Mouse (Mus musculus) hindbrain, embryonic 10.5 days (tissue): ENCODE data around the gene Stk38l. TPM values are rescaled to one million over a fixed set of nuclear protein-coding genes. Genes with fewer than 3 reads are reported as not detected.
"Not testable (repeated sequence)": the region's sequence is repeated elsewhere in the genome, so short reads cannot be mapped to it uniquely, and the experiment has no call there.

Experiments
- DNase-seq: peaks from one replicate; pipeline ENCODE4 v3.0.0-alpha.2; 2017; ENCODE audit warnings: low spot score
- H3K27ac ChIP-seq: fragments of 300-500 bp; sonication (generic); 2 replicates; pipeline ENCODE4 v1.5.1; 2016; ENCODE audit warnings: mild to moderate bottlenecking, moderate library complexity
- H3K27me3 ChIP-seq: fragments of 300-500 bp; sonication (generic); 2 replicates; pipeline ENCODE4 v1.6.1; 2016; ENCODE audit warnings: mild to moderate bottlenecking; ENCODE audit not compliant: poor library complexity, insufficient read depth, severe bottlenecking
- H3K36me3 ChIP-seq: fragments of 300-500 bp; sonication (generic); 2 replicates; pipeline ENCODE4 v1.6.1; 2016; ENCODE audit warnings: mild to moderate bottlenecking, moderate library complexity
- H3K4me1 ChIP-seq: fragments of 300-500 bp; sonication (generic); replicated peaks from 2 replicates; pipeline ENCODE4 v1.6.1; 2016; ENCODE audit warnings: mild to moderate bottlenecking
- H3K4me3 ChIP-seq: fragments of 300-500 bp; sonication (generic); 2 replicates; pipeline ENCODE4 v1.5.1; 2016; ENCODE audit warnings: mild to moderate bottlenecking, moderate library complexity
- H3K9me3 ChIP-seq: fragments of 300-500 bp; sonication (generic); 2 replicates; pipeline ENCODE4 v1.6.1; 2016; ENCODE audit warnings: mild to moderate bottlenecking, moderate library complexity
- WGBS: fragments of 180-500 bp; shearing (Covaris S2); methylation state at CpG from one replicate; pipeline ENCODE4 v1.1.7; 2016; 5-methylcytosine and 5-hydroxymethylcytosine counted together
- polyA plus RNA-seq: library from polyadenylated mRNA; unstranded; fragments of >200 nt; fragmentation: Nextera tagmentation; extraction: Ambion mirVana; gene quantifications from 2 replicates; pipeline ENCODE4 v1.2.1, GENCODE M21; 2016

Gene Stk38l
- polyA plus RNA-seq, 1 experiment from 2014 or later, result 18.0 TPM

DNA sequence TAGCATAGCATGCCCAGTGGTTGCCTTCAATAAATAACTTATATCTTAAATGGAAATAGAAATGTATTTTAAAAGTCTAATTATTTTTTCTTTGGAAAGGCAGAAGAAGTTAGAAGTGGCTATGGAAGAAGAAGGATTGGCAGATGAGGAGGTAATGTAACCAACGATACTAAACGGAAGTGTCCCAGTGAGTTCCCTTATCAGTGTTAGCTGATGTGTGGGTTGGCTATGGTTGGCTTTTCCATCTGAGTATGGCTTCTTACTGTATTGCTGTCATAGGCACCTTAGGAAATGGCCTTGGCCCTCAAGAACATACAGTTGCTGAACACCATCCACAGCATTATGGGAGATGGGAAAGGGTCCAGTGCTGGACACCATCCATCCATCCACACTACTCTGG lies 35.2 kb downstream of the Stk38l start:
- WGBS, result 98% methylated on average over 2 of the region's 2 CpGs
- H3K27ac ChIP-seq, result no peak overlapping the region

DNA sequence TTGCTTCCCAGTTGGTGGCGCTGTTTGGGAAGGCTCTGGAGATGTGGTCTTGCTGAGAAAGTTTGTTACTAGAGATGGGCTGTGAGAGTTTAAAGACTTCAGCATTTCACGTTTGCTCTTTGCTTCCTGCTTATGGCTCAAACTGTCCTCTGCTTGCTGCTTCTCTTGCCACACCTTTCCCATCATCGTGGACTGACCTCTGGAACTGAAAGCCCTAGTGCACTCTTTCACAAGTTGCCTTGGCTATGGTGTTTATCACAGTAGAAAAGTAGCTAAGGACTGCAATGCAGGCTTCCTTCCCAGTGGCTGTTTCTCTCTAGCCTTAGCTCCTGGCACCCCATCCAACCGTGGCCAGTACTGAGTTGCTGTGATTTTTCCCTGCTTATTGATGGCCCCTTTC lies 35.9 kb downstream of the Stk38l start:
- no peak overlapping the region for H3K4me3 ChIP-seq

More for the DNA sequence above, 35.2 kb downstream of the Stk38l start:
- DNase-seq, result no peak
- Histone ChIP-seq H3K4me3 (no peak overlapping the region), H3K4me1 (peaks cover 12% of the 10 kb centered on the region), H3K36me3 (peaks cover 10% of the 10 kb centered on the region; the same call in 1 of the 2 replicates), H3K9me3 (no peaks in the 10 kb centered on the region), H3K27me3 (no peaks in the 10 kb centered on the region)

DNA sequence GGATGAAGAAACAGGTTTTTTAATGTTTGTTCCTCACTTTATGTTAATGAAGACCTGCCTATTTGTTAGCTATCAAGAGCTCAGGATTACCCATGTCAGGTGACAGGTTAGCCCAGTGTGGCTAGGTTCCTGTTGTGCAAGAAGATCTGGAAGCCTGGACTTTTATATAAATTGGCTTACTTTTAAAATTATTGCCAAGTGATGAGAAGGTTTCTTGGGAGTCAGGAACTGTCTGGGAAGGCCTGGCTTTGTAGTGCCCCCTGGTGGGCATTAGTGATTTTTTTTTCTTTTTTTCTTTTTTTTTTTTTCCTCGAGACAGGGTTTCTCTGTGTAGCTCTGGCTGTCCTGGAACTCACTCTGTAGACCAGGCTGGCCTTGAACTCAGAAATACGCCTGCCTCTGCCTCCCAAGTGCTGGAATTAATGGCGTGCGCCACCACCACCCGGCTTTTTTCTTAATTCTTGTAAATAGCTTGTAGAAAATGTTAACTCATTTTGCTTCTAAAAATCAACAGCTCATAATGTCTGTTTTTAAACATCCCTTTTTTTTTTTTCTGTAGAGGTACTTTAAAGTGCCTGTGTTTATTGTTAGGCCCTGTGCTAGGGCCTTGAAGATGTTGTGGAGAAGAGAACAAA lies 37.6 kb downstream of the Stk38l start:
- no peak for DNase-seq
- WGBS, result 70% methylated on average over 5 of the region's 5 CpGs
- Histone ChIP-seq H3K4me1 (0 out of 2 replicates have a peak, but pooled peaks cover under 1% of the 10 kb centered on the region), H3K9me3 (no peaks in the 10 kb centered on the region), H3K27me3 (no peaks in the 10 kb centered on the region), H3K36me3 (peaks cover 14% of the 10 kb centered on the region), H3K4me3 (no peak overlapping the region), H3K27ac (no peak overlapping the region)

More for the DNA sequence above, 35.9 kb downstream of the Stk38l start:
- no peak for DNase-seq
- Histone ChIP-seq H3K9me3 (no peaks in the 10 kb centered on the region), H3K27me3 (no peaks in the 10 kb centered on the region), H3K36me3 (peaks cover 10% of the 10 kb centered on the region; the same call in 1 of the 2 replicates), H3K4me1 (peaks cover 12% of the 10 kb centered on the region), H3K27ac (no peak overlapping the region)
- 76% methylated on average over 4 of the region's 4 CpGs for WGBS

DNA sequence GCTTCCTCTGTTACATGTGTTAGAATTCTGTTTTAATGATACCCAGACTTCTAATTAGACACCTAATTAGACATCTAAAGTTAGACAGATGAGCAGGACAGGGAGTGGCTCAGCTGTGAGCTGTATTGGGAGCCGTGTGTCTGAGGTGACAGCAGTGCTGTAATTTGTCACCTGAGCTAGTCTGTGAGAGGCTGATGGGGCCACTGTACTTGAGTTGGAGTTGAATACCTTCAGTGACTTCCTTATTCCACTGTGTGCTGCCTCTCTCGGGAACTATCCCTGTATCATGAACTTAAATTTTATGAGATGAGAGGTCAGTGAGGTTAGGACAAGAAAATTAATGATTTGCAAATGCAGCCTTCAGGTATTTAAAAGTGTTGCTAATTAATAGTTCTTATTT lies 39.8 kb downstream of the Stk38l start:
- DNase-seq, result no peak
- Histone ChIP-seq H3K27me3 (no peaks in the 10 kb centered on the region), H3K4me3 (no peak overlapping the region), H3K36me3 (peaks cover 36% of the 10 kb centered on the region), H3K27ac (no peak overlapping the region), H3K9me3 (no peaks in the 10 kb centered on the region), H3K4me1 (no peaks in the 10 kb centered on the region)
- 75% methylated on average over 2 of the region's 2 CpGs for WGBS

DNA sequence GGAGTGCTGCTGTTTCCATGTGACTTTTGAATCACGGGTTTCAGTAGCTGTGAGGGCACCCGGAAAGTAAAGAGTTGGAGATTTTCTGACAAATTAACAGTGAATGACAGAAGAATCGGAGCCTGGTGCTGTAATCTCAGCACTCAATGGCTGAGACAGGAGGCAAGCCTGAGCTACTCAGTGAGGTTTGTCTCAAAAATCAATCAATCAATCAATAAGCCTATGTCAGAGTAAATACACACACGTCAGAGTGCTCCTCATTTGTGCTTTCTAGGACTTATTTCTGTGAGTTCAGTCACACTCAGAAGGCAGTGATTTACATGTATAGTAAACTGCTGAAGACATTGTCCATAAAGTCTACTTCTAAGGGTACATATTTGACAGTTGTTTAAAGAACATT lies 40.5 kb downstream of the Stk38l start:
- Histone ChIP-seq H3K36me3 (peaks cover 35% of the 10 kb centered on the region), H3K4me1 (no peaks in the 10 kb centered on the region), H3K4me3 (no peak overlapping the region), H3K27me3 (no peaks in the 10 kb centered on the region), H3K9me3 (no peaks in the 10 kb centered on the region), H3K27ac (no peak overlapping the region)
- 87% methylated on average over 4 of the region's 4 CpGs for WGBS
- DNase-seq, result no peak

DNA sequence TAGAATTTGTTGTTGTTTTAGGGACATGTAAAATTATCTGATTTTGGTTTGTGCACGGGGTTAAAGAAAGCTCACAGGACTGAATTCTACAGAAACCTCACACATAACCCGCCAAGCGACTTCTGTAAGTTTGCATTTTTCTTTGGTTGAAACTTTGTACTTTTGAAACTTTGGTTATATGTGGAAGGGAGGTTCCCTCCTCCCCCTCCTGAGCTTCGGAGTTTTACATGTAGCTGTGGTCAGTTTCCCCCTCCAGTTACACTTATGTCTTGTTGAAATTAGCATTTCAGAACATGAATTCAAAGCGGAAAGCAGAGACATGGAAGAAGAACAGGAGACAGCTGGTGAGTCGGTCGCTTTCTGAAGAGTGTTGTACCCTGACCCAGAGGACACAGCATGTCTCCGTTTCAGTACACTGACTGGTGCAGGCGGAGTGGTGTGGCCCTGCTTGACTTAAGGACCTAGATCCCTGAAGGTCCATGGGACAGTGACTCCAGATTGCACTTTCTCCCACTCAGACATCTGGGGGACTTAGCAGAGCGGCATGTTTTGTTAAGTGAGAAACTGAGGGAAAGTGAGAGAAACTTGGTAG lies 44.1 kb downstream of the Stk38l start:
- H3K36me3 ChIP-seq, result peaks cover 54% of the 10 kb centered on the region
- H3K27ac ChIP-seq, result no peak overlapping the region
- H3K4me3 ChIP-seq, result no peak overlapping the region
- WGBS, result 91% methylated on average over 10 of the region's 10 CpGs
- H3K27me3 ChIP-seq, result no peaks in the 10 kb centered on the region
- H3K4me1 ChIP-seq, result no peaks in the 10 kb centered on the region
- DNase-seq, result no peak
- no peaks in the 10 kb centered on the region for H3K9me3 ChIP-seq

DNA sequence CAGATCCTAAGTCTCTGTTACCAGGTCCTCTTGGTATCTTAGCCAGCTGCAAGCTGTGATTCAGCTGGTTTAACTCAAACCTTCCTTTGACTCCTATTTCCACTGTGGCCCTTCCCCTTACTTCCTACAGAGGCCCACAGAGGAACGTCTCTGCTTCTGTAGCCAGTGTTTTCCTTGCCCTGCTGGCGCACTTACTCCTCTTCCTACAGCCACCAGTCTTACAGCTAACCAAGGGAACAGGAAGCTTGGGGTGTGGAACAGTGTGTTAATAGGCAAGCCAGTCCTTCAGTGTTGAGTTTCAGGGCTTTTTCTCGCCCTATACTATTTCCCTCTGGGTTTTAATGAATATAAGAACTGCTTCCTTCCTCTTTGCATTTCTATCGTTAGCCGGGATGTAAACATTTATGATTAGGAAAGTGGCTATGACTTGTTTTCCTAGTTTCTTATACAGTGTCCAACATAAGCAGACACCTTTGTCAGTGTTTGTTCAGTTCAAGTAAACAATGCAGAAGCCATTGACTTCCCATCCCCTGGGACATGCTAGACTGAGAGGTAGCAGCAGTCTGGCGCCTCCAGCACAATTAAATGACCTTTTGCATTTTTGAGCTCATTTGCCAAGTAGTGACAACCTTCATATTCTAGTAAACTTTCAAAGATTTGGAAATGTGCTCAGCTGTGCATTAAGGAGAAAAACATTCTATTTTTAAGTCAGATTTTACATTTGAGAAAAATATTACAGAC lies 45.4 kb downstream of the Stk38l start:
- H3K9me3 ChIP-seq, result no peaks in the 10 kb centered on the region
- H3K4me1 ChIP-seq, result no peaks in the 10 kb centered on the region
- no peak overlapping the region for H3K27ac ChIP-seq
- H3K27me3 ChIP-seq, result no peaks in the 10 kb centered on the region
- H3K4me3 ChIP-seq, result no peak overlapping the region
- WGBS, result 75% methylated on average over 6 of the region's 6 CpGs
- peaks cover 67% of the 10 kb centered on the region for H3K36me3 ChIP-seq
- no peak for DNase-seq

DNA sequence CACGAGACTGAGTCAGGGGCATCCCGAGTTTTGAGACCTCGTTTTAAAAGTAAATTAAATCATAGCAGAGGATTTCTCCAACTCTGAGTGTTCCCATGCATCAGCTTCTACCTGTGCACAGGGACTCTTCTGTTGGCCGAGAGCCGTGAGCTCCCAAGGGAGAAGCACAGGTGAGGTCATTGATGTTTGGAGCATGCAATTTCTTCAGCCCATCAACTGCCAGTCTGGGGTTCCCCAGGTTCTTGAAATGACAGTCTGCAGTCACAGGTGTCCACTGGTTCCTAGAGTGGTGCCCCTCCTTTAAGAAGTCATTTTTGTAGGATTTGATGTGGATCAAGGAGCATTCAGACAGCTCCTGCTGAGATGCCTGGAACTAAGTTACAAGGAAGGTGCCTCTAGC lies 46.0 kb downstream of the Stk38l start:
- DNase-seq, result no peak
- Histone ChIP-seq H3K4me1 (no peaks in the 10 kb centered on the region), H3K27me3 (no peaks in the 10 kb centered on the region), H3K4me3 (no peak overlapping the region), H3K27ac (no peak overlapping the region), H3K9me3 (no peaks in the 10 kb centered on the region), H3K36me3 (peaks cover 69% of the 10 kb centered on the region)
- 88% methylated on average over 5 of the region's 5 CpGs for WGBS

DNA sequence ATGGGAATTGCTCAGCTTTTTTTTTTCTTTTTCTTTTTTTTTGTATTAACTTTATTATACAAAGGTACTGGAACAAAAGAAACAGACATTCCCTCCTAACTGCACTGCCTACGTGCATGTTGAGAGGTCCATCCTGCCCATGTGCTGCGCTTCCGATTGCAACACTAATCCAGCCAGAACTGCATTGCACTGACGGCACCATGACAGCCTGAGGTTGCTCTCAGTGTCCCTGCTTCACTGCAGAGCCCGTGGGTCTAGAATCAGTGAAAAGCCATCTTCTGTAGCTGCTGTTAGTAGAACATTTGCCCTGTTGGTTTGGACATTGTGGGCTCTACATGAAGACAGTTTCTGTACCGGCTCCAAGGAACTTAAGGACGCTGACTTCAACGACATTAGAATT lies 51.1 kb downstream of the Stk38l start:
- not testable (repeated sequence) for H3K27me3 ChIP-seq
- WGBS, result 79% methylated on average over 8 of the region's 8 CpGs

DNA sequence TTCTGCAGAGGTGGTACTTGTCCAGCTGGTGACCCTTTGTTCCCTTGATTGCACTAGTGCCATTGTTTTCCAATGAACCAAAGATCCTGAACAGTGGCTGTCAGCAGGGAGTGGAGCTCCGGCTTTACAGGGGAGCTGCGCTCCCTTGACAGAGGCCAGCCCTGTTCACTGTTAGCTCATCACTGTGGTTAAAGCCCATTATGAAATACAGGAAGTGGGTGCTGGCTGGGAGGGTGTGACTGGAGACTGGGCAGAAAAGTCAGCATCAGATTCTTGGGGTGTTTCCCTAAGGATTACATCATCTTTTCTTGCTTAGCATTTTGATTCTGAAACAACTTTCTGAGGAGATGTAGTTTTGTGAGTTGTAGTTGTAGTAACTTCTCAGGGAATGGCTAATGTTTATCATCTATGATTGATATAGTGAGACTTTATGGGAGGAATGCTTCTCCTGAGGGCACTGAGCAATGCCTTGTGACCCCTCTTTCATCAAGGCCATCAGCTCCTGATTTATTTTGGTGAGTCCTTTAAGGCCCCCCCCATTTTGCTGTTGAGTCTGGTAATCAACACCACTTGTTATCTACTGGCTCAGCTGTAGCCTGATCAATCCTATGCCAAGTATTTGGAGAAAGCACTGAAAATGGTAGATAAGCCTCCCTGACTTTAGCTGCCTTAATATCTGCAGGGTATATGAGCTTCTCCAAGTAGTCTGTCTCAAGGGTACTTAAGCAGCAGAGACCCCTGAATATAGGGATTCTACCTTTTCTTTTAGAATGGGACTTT lies 52.0 kb downstream of the Stk38l start:
- H3K27me3 ChIP-seq, result no peaks in the 10 kb centered on the region
- H3K4me1 ChIP-seq, result peaks cover 8% of the 10 kb centered on the region
- H3K4me3 ChIP-seq, result no peak overlapping the region
- H3K36me3 ChIP-seq, result peaks cover 40% of the 10 kb centered on the region
- 19% methylated on average over 2 of the region's 2 CpGs for WGBS
- H3K27ac ChIP-seq, result no peak overlapping the region
- H3K9me3 ChIP-seq, result no peaks in the 10 kb centered on the region
- no peak for DNase-seq

More for the DNA sequence above, 51.1 kb downstream of the Stk38l start:
- not testable (repeated sequence) for H3K9me3 ChIP-seq, DNase-seq, H3K4me3 ChIP-seq, H3K27ac ChIP-seq, H3K4me1 ChIP-seq
- peaks cover 46% of the 10 kb centered on the region for H3K36me3 ChIP-seq

DNA sequence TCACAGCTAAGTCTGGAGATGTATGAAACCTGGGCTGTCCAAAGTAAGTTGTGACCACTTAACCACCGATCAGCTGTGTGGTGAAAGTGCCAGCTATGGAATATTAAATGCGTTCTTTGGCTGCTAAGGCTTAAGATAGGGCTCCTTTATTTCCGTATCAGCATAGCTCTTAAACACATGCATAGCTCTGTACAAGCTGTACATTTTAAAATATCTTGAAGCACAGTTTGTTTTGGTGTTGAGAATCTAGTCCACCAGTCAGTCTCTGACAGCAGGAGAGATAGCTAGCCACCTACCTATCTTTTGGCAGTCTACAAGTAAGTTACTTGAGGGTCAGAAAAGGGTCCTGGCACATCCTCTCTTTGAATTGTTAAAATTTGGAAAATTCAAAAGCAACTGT lies 53.3 kb downstream of the Stk38l start:
- no peak overlapping the region for H3K4me3 ChIP-seq
- H3K36me3 ChIP-seq, result peaks cover 36% of the 10 kb centered on the region
- H3K9me3 ChIP-seq, result no peaks in the 10 kb centered on the region
- no peak overlapping the region for H3K27ac ChIP-seq
- peaks cover 8% of the 10 kb centered on the region for H3K4me1 ChIP-seq
- H3K27me3 ChIP-seq, result no peaks in the 10 kb centered on the region
- DNase-seq, result no peak
- 92% methylated on average over 3 of the region's 3 CpGs for WGBS

DNA sequence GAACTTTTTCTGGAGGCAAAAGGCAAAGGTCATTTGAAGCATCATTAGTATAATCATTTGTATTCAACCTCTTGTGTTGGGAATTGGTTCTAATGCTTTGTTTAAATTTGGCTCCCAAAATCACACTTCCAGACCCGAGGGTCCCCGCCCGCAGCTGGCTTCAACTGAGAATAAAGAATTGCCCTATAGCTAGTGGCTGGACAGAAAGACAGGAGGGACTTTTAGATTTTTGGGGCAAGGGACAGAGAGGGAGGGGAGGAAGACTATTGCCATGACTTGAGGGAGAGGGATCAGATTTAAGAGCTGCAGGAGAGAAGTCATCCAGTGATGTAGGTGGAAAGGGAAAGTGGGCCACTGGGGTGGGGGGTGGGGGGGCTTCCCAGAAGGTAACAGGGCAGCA lies 56.8 kb downstream of the Stk38l start:
- Histone ChIP-seq H3K36me3 (0 out of 2 replicates have a peak, but pooled peaks cover 12% of the 10 kb centered on the region), H3K4me1 (peaks cover 6% of the 10 kb centered on the region), H3K9me3 (peaks cover 3% of the 10 kb centered on the region; the same call in 1 of the 2 replicates), H3K27ac (no peak overlapping the region), H3K4me3 (no peak overlapping the region), H3K27me3 (no peaks in the 10 kb centered on the region)
- WGBS, result 95% methylated on average over 3 of the region's 3 CpGs
- no peak for DNase-seq
